Mouse (Mus musculus): ENCODE measurements around the gene Ttc22.

DNA sequence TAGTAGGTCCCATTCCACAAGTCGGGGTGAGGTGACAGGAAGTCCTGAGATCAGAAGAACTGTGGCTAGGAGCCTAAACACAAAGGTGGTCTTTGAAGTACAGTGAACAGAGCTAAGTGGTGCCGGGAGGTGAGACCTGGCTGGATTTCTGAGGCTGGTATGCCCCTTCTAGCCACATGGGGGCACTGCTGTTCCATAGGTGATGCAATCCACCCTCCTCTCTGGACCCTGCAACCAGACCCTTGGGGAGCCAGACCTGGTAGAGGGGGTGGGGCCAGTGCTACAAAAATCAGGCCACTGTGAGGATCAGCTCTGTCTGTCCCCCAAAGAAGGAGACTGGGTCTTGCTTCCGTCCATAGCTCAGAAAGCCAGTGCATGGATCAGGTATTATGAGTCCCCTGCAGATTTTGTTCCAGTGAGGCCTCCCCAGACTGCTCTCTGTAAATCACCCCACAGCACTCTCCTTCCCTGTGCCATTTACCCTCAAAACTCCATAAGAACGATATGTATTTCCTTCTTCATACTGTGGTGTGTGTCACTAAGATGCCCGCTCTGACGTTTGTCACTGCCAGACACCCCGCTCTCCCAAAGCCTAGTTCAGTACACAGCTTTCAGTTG is 7.9 kb upstream of the Ttc22 start:
- TF ChIP-seq GATA1 (IDR thresholded peaks at IDR 0.05; ENCODE audit: borderline replicate concordance, low read length), result no peak
- no peak for TF ChIP-seq FLI1 (IDR thresholded peaks at IDR 0.05; ENCODE audit: low read length)

All from megakaryocyte, embryonic 14.5 days (primary cell).